Mouse (Mus musculus) lung, adult 2 months (tissue): ENCODE measurements around the gene Tnrc6a.

Experiments used
- CTCF ChIP-seq: fragments of 200-500 bp; IDR thresholded peaks from 2 replicates; pipeline ENCODE4 v1.5.1; 2011; ENCODE audit warnings: mild to moderate bottlenecking, low read length, control low read depth; ENCODE audit not compliant: insufficient read depth
- POLR2A ChIP-seq: fragments of 200-500 bp; IDR thresholded peaks from 2 replicates; pipeline ENCODE4 v1.6.1; 2011; ENCODE audit warnings: low read depth, mild to moderate bottlenecking, control low read depth, low read length, borderline replicate concordance; ENCODE audit errors: extremely low read depth

GRCm38 (mm10) chr7:123108058-123109055 lies 15.3 kb upstream of the Tnrc6a start:
- no peak for TF ChIP-seq CTCF
- no peak for TF ChIP-seq POLR2A
